Mouse (Mus musculus): Measurements from ENCODE around the gene Vat1.

DNA sequence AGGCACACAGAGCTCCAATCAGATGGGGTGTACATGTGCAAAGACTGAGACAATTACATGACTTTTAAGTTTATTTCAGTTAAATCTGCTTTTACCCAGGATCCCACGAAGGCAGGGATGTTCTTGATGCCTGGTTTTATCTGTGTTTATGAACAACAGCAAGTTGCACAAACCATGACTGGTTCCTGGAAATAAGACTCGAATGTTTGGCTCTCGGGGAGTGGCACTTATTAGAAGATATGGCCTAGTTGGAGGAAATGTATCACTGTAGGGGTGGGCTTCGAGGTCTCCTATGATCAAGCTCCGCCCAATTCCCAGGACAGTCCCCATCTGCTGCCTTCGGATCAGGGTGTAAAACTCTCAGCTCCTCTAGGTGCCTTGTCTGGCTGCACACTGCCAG, 20.1 kb upstream of the Vat1 start:
- TF ChIP-seq GATA1 (IDR thresholded peaks at IDR 0.05; ENCODE audit: low read length) (no peak), TAL1 (IDR thresholded peaks at IDR 0.05; ENCODE audit: low read length) (no peak)
